Mouse (Mus musculus): ENCODE measurements around the gene Ackr3.

DNA sequence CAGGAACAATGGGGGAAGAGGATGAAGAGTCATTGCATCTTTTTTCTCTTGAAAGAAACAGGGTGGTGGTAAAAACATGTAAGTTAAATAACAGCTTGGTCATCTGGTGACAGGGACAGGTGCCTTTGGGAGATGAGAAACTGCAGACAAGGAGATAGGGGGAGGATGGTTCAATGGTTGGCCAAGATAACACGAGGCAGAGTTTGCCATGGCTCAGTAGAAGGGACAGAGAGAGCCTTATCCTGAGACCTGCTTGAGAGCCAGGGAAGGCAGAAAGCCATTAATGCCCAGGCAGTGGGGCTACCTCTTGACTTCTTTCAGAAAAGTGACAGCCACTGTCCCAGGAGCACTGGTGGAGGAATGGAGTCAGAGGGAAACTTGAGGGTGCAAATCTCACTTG lies 43.0 kb downstream of the Ackr3 start:
- TF ChIP-seq CTCF (IDR thresholded peaks at IDR 0.05; ENCODE audit: borderline replicate concordance, extremely low read depth, insufficient read depth, insufficient read length) (no peak), POLR2A (IDR thresholded peaks at IDR 0.05; ENCODE audit: borderline replicate concordance, extremely low read depth, insufficient read depth, insufficient read length, poor library complexity, severe bottlenecking) (no peak)

Measured in brain, embryonic 14.5 days (tissue).